Mouse (Mus musculus): ENCODE data around the gene Tmem51. TPM values are rescaled to one million over a fixed set of nuclear protein-coding genes. Genes with fewer than 3 reads are reported as not detected.
"Not testable (repeated sequence)": the region's sequence is repeated elsewhere in the genome, so short reads cannot be mapped to it uniquely, and the experiment has no call there.

Gene Tmem51
- polyA plus RNA-seq, 1 experiment from 2014 or later, result 6.3 TPM

DNA sequence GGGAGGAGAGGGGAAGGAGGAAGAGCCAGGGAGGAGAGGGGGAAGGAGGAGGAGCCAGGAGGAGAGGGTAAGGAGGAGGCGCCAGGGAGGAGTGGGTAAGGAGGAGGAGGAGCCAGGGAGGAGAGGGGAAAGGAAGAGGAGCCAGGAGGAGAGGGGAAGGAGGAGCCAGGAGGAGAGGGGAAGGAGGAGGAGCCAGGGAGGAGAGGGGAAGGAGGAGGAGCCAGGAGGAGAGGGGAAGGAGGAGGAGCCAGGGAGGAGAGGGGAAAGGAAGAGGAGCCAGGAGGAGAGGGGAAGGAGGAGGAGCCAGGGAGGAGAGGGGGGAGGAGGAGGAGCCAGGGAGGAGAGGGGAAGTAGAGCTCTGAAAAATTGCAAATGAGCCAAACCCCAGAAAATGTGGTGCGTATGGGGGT is 90.0 kb downstream of the Tmem51 start:
- not testable (repeated sequence) for H3K9ac ChIP-seq (ENCODE audit: low read length); ATAC-seq (replicated peaks; ENCODE audit: low FRiP score)

GRCm38 (mm10) chr4:141993347-141994061 is 90.6 kb downstream of the Tmem51 start:
- Histone ChIP-seq H3K27me3 (ENCODE audit: control insufficient read depth, insufficient read depth, low read length) (no peaks in the 10 kb centered on the region), H3K9me3 (ENCODE audit: control insufficient read depth, low read length) (no peaks in the 10 kb centered on the region), H3K4me2 (ENCODE audit: low read depth, low read length, severe bottlenecking) (no peak overlapping the region), H3K9ac (ENCODE audit: low read length) (no peak overlapping the region), H3K27ac (ENCODE audit: low read depth, low read length) (no peak overlapping the region), H3K36me3 (ENCODE audit: control insufficient read depth, insufficient read depth, low read length) (no peaks in the 10 kb centered on the region), H3K4me1 (replicated peaks; ENCODE audit: control insufficient read depth, insufficient read depth, low read length) (0 out of 2 replicates have a peak, but pooled peaks cover under 1% of the 10 kb centered on the region), H3K4me3 (ENCODE audit: low read depth, low read length) (no peak overlapping the region)
- no peak for ATAC-seq (replicated peaks; ENCODE audit: low FRiP score)
- 77% methylated on average over 5 of the region's 5 CpGs for WGBS
- no peak for DNase-seq (ENCODE audit: low spot score)

More for the DNA sequence above, 90.0 kb downstream of the Tmem51 start:
- H3K4me2 ChIP-seq (ENCODE audit: low read depth, low read length, severe bottlenecking); DNase-seq (ENCODE audit: low spot score); H3K4me1 ChIP-seq (replicated peaks; ENCODE audit: control insufficient read depth, insufficient read depth, low read length); H3K36me3 ChIP-seq (ENCODE audit: control insufficient read depth, insufficient read depth, low read length); H3K9me3 ChIP-seq (ENCODE audit: control insufficient read depth, low read length); H3K4me3 ChIP-seq (ENCODE audit: low read depth, low read length); H3K27me3 ChIP-seq (ENCODE audit: control insufficient read depth, insufficient read depth, low read length); H3K27ac ChIP-seq (ENCODE audit: low read depth, low read length): not testable (repeated sequence)
- WGBS, result 49% methylated on average over 2 of the region's 2 CpGs

- 86% methylated on average over 14 of the region's 14 CpGs for WGBS
- Histone ChIP-seq H3K9ac (ENCODE audit: low read length) (no peak overlapping the region), H3K27ac (ENCODE audit: low read depth, low read length) (no peak overlapping the region), H3K36me3 (ENCODE audit: control insufficient read depth, insufficient read depth, low read length) (no peaks in the 10 kb centered on the region), H3K4me2 (ENCODE audit: low read depth, low read length, severe bottlenecking) (no peak overlapping the region), H3K9me3 (ENCODE audit: control insufficient read depth, low read length) (no peaks in the 10 kb centered on the region), H3K27me3 (ENCODE audit: control insufficient read depth, insufficient read depth, low read length) (no peaks in the 10 kb centered on the region), H3K4me3 (ENCODE audit: low read depth, low read length) (no peak overlapping the region), H3K4me1 (replicated peaks; ENCODE audit: control insufficient read depth, insufficient read depth, low read length) (no peaks in the 10 kb centered on the region)
- no peak for DNase-seq (ENCODE audit: low spot score)
- no peak for ATAC-seq (replicated peaks; ENCODE audit: low FRiP score)
Measured at GRCm38 (mm10) chr4:141992530-141993204, 91.4 kb downstream of the Tmem51 start.

DNA sequence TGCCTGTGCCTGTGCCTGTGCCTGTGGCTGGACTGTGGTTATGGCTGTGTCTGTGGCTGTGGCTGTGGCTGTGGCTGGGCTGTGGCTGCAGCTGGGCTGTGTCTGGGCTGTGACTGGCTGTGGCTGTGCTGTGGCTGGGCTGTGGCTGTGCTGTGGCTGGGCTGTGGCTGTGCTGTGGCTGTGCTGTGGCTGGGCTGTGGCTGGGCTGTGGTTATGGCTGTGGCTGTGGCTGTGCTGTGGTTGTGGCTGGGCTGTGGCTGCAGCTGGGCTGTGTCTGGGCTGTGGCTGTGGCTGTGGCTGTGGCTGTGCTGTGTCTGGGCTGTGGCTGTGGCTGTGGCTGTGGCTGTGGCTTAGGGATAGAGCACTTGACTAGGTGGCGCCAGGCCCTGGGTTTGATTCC is 95.9 kb downstream of the Tmem51 start:
- Histone ChIP-seq H3K9ac (ENCODE audit: low read length) (no peak overlapping the region), H3K27ac (ENCODE audit: low read depth, low read length) (no peak overlapping the region), H3K9me3 (ENCODE audit: control insufficient read depth, low read length) (no peaks in the 10 kb centered on the region), H3K36me3 (ENCODE audit: control insufficient read depth, insufficient read depth, low read length) (no peaks in the 10 kb centered on the region), H3K4me3 (ENCODE audit: low read depth, low read length) (no peak overlapping the region), H3K4me2 (ENCODE audit: low read depth, low read length, severe bottlenecking) (no peak overlapping the region), H3K27me3 (ENCODE audit: control insufficient read depth, insufficient read depth, low read length) (no peaks in the 10 kb centered on the region), H3K4me1 (replicated peaks; ENCODE audit: control insufficient read depth, insufficient read depth, low read length) (no peaks in the 10 kb centered on the region)
- DNase-seq (ENCODE audit: low spot score) (no peak), ATAC-seq (replicated peaks; ENCODE audit: low FRiP score) (no peak)
- 83% methylated on average over 1 of the region's 1 CpGs for WGBS

GRCm38 (mm10) chr4:141983689-141984088 is 100.4 kb downstream of the Tmem51 start:
- WGBS, result 61% methylated on average over 3 of the region's 3 CpGs
- no peak overlapping the region for H3K4me3 ChIP-seq (ENCODE audit: low read depth, low read length)
- H3K27ac ChIP-seq (ENCODE audit: low read depth, low read length), result no peak overlapping the region
- no peaks in the 10 kb centered on the region; the same call in 1 of the 2 replicates for H3K9me3 ChIP-seq (ENCODE audit: control insufficient read depth, low read length)
- H3K36me3 ChIP-seq (ENCODE audit: control insufficient read depth, insufficient read depth, low read length), result no peaks in the 10 kb centered on the region
- H3K27me3 ChIP-seq (ENCODE audit: control insufficient read depth, insufficient read depth, low read length), result no peaks in the 10 kb centered on the region
- H3K4me2 ChIP-seq (ENCODE audit: low read depth, low read length, severe bottlenecking), result no peak overlapping the region
- DNase-seq (ENCODE audit: low spot score), result no peak
- no peak for ATAC-seq (replicated peaks; ENCODE audit: low FRiP score)
- H3K9ac ChIP-seq (ENCODE audit: low read length), result no peak overlapping the region
- H3K4me1 ChIP-seq (replicated peaks; ENCODE audit: control insufficient read depth, insufficient read depth, low read length), result no peaks in the 10 kb centered on the region

GRCm38 (mm10) chr4:141981475-141981874 is 102.6 kb downstream of the Tmem51 start:
- H3K4me1 ChIP-seq (replicated peaks; ENCODE audit: control insufficient read depth, insufficient read depth, low read length), result no peaks in the 10 kb centered on the region
- no peak overlapping the region for H3K4me3 ChIP-seq (ENCODE audit: low read depth, low read length)
- 78% methylated on average over 3 of the region's 3 CpGs for WGBS
- H3K9ac ChIP-seq (ENCODE audit: low read length), result no peak overlapping the region
- no peaks in the 10 kb centered on the region for H3K27me3 ChIP-seq (ENCODE audit: control insufficient read depth, insufficient read depth, low read length)
- no peaks in the 10 kb centered on the region; the same call in 1 of the 2 replicates for H3K9me3 ChIP-seq (ENCODE audit: control insufficient read depth, low read length)
- ATAC-seq (replicated peaks; ENCODE audit: low FRiP score) (no peak), DNase-seq (ENCODE audit: low spot score) (no peak)
- H3K4me2 ChIP-seq (ENCODE audit: low read depth, low read length, severe bottlenecking), result no peak overlapping the region
- no peaks in the 10 kb centered on the region for H3K36me3 ChIP-seq (ENCODE audit: control insufficient read depth, insufficient read depth, low read length)
- H3K27ac ChIP-seq (ENCODE audit: low read depth, low read length), result no peak overlapping the region

Other genes starting within 250 kb of the Tmem51 start
- not detected in 2 replicates for gene Ctrc, start 237.9 kb downstream of the Tmem51 start, polyA plus RNA-seq (2014; fragmentation: Nextera tagmentation; extraction: Ambion mirVana)
- gene Efhd2, start 209.4 kb downstream of the Tmem51 start, polyA plus RNA-seq (2014; fragmentation: Nextera tagmentation; extraction: Ambion mirVana), result 43.4 and 45.3 TPM in 2 replicates
- 0.57 and 1.2 TPM in 2 replicates for gene Fhad1, start 69.2 kb downstream of the Tmem51 start, polyA plus RNA-seq (2014; fragmentation: Nextera tagmentation; extraction: Ambion mirVana)
- gene Kazn, start 155.1 kb upstream of the Tmem51 start, polyA plus RNA-seq (2014; fragmentation: Nextera tagmentation; extraction: Ambion mirVana), result 17.3 and 18.1 TPM in 2 replicates